Mouse (Mus musculus): Measurements from ENCODE around the gene Trpc1.
A peak's percentile ranks its signal among the peaks of the same experiment; 100 is the strongest.

Trpc1 gene

GRCm38 (mm10) chr9:95750037-95750511 is at the start of gene Trpc1:
Trpc1 (minus strand) TSS chr9:95750375.
- peak; percentile 30 for DNase-seq (ENCODE audit: low read depth)

- DNase-seq (ENCODE audit: low read depth): no peak
These were observed 46.1 kb upstream of the Trpc1 start for GRCm38 (mm10) chr9:95796323-95796722.

- no peak for DNase-seq (ENCODE audit: low read depth)
These were observed 45.7 kb upstream of the Trpc1 start for GRCm38 (mm10) chr9:95795844-95796243.

- DNase-seq (ENCODE audit: low read depth): no peak
These were observed 45.1 kb upstream of the Trpc1 start for GRCm38 (mm10) chr9:95795077-95795784.

GRCm38 (mm10) chr9:95793986-95794744 is 44.0 kb upstream of the Trpc1 start:
- no peak for DNase-seq (ENCODE audit: low read depth)

GRCm38 (mm10) chr9:95784888-95785511 is 34.8 kb upstream of the Trpc1 start:
- no peak for DNase-seq (ENCODE audit: low read depth)

GRCm38 (mm10) chr9:95783646-95784293 is 33.6 kb upstream of the Trpc1 start:
- no peak for DNase-seq (ENCODE audit: low read depth)

- no peak for DNase-seq (ENCODE audit: low read depth)
These were observed 21.5 kb upstream of the Trpc1 start for GRCm38 (mm10) chr9:95771671-95772070.

- no peak for DNase-seq (ENCODE audit: low read depth)
These were observed 13.0 kb upstream of the Trpc1 start for GRCm38 (mm10) chr9:95763218-95763617.

GRCm38 (mm10) chr9:95762228-95762627 is 12.1 kb upstream of the Trpc1 start:
- no peak for DNase-seq (ENCODE audit: low read depth)

GRCm38 (mm10) chr9:95761381-95761780 is 11.2 kb upstream of the Trpc1 start:
- no peak for DNase-seq (ENCODE audit: low read depth)

- DNase-seq (ENCODE audit: low read depth): no peak
These were observed 571 bp upstream of the Trpc1 start for GRCm38 (mm10) chr9:95750746-95751145.

- DNase-seq (ENCODE audit: low read depth): no peak
These were observed 680 bp downstream of the Trpc1 start for GRCm38 (mm10) chr9:95749461-95749928.

- no peak for DNase-seq (ENCODE audit: low read depth)
These were observed 2.9 kb downstream of the Trpc1 start for GRCm38 (mm10) chr9:95747298-95747697.

GRCm38 (mm10) chr9:95744845-95745613 is 5.1 kb downstream of the Trpc1 start:
- no peak for DNase-seq (ENCODE audit: low read depth)

- DNase-seq (ENCODE audit: low read depth): no peak
These were observed 13.9 kb downstream of the Trpc1 start for GRCm38 (mm10) chr9:95736238-95736637.

- DNase-seq (ENCODE audit: low read depth): no peak
These were observed 37.6 kb downstream of the Trpc1 start for GRCm38 (mm10) chr9:95712574-95712973.

- DNase-seq (ENCODE audit: low read depth): no peak
These were observed 41.2 kb downstream of the Trpc1 start for GRCm38 (mm10) chr9:95708943-95709342.

GRCm38 (mm10) chr9:95705371-95705770 is 44.8 kb downstream of the Trpc1 start:
- no peak for DNase-seq (ENCODE audit: low read depth)

- no peak for DNase-seq (ENCODE audit: low read depth)
These were observed 46.1 kb downstream of the Trpc1 start for GRCm38 (mm10) chr9:95704078-95704477.

GRCm38 (mm10) chr9:95699273-95699672 is 50.9 kb downstream of the Trpc1 start:
- no peak for DNase-seq (ENCODE audit: low read depth)

All from fibroblast of lung, adult 2 months (primary cell).